Mouse (Mus musculus): Measurements from ENCODE around the gene Smim26. TPM values are rescaled to one million over a fixed set of nuclear protein-coding genes. Genes with fewer than 3 reads are reported as not detected.
"Not testable (repeated sequence)": the region's sequence is repeated elsewhere in the genome, so short reads cannot be mapped to it uniquely, and the experiment has no call there.

The Smim26 gene
- polyA plus RNA-seq, 1 experiment from 2014 or later = 33.1 TPM

DNA sequence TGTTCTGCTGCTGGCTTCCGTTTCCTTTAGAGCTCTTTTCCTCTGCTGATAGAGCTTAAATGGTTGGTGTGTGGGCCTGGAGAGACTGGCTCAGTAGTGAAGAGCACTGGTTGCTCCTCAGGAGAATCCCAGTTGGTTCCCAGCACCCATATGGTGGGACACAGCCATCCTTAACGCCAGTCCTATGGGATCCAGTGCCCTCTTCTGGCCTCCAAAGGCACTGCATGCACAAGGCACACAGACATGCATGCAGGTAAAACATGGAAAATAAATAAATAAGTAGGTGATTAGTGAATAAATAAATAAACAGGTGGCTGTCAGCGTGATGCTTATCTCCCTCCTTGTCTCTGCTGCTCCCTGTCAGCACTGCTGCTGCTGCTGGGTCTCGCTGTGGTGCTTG is 5.1 kb upstream of the Smim26 start:
- peaks cover 4% of the 10 kb centered on the region; the same call in 1 of the 2 replicates for H3K9me3 ChIP-seq (ENCODE audit: low read length)
- no peak overlapping the region for H3K4me2 ChIP-seq (replicated peaks; ENCODE audit: low read depth, low read length)
- no peak overlapping the region for H3K4me3 ChIP-seq (ENCODE audit: low read length)
- 83% methylated on average over 4 of the region's 4 CpGs for WGBS
- no peak overlapping the region for H3K9ac ChIP-seq (replicated peaks; ENCODE audit: low read length)
- H3K4me1 ChIP-seq (ENCODE audit: insufficient read depth, low read length) = no peaks in the 10 kb centered on the region
- no peaks in the 10 kb centered on the region for H3K27me3 ChIP-seq (ENCODE audit: insufficient read depth, low read length)
- no peak for ATAC-seq (ENCODE audit: low FRiP score, low TSS enrichment)
- no peak overlapping the region for H3K27ac ChIP-seq (ENCODE audit: low read length)
- peaks cover 54% of the 10 kb centered on the region for H3K36me3 ChIP-seq (ENCODE audit: insufficient read depth, low read length)

DNA sequence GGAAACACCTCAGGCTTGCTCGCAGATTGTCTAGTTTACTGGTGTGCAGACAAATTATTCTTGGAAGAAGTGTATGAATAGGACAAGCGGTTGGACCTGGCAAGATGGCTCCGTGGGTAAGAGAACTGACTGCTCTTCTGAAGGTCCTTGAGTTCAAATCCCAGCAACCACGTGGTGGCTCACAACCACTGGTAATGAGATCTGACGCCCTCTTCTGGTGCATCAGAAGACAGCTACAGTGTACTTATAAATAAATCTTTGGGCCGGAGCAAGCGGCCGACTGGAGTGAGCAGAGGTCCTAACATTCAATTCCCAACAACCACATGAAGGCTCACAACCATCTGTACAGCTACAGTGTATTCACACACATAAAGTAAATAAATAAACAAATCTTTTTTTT is 818 bp upstream of the Smim26 start:
- H3K4me1 ChIP-seq (ENCODE audit: insufficient read depth, low read length); H3K4me2 ChIP-seq (replicated peaks; ENCODE audit: low read depth, low read length); H3K9ac ChIP-seq (replicated peaks; ENCODE audit: low read length); ATAC-seq (ENCODE audit: low FRiP score, low TSS enrichment); H3K27me3 ChIP-seq (ENCODE audit: insufficient read depth, low read length); H3K27ac ChIP-seq (ENCODE audit: low read length); H3K4me3 ChIP-seq (ENCODE audit: low read length); H3K9me3 ChIP-seq (ENCODE audit: low read length): not testable (repeated sequence)
- peaks cover 19% of the 10 kb centered on the region for H3K36me3 ChIP-seq (ENCODE audit: insufficient read depth, low read length)
- 66% methylated on average over 8 of the region's 8 CpGs for WGBS

DNA sequence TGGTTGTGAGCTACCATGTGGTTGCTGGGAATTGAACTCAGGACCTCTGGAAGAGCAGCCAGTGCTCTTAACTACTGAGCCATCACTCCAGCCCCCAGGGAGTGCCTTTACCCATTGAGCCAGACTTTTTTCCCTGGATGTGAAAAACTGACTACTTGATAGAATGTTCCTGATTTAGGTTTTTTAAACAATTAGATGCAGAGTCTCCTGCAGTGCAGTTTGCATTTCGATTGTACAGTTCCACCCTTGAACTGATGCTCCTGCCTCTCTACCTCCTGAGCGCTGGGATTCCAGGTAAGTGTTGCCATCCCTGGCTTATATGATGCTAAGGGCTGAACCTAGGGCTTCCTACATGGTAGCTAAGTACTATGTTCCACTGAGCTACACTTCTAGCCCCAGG is 4.2 kb downstream of the Smim26 start:
- 0 out of 2 replicates have a peak, but pooled peaks cover 7% of the 10 kb centered on the region for H3K4me1 ChIP-seq (ENCODE audit: insufficient read depth, low read length)
- 76% methylated on average over 2 of the region's 2 CpGs for WGBS
- H3K4me3 ChIP-seq (ENCODE audit: low read length) = no peak overlapping the region
- no peak for ATAC-seq (ENCODE audit: low FRiP score, low TSS enrichment)
- H3K9me3 ChIP-seq (ENCODE audit: low read length) = no peaks in the 10 kb centered on the region
- H3K27me3 ChIP-seq (ENCODE audit: insufficient read depth, low read length) = no peaks in the 10 kb centered on the region
- H3K36me3 ChIP-seq (ENCODE audit: insufficient read depth, low read length) = peaks cover 5% of the 10 kb centered on the region; the same call in 1 of the 2 replicates
- H3K27ac ChIP-seq (ENCODE audit: low read length) = no peak overlapping the region
- no peak overlapping the region for H3K4me2 ChIP-seq (replicated peaks; ENCODE audit: low read depth, low read length)
- H3K9ac ChIP-seq (replicated peaks; ENCODE audit: low read length) = no peak overlapping the region

DNA sequence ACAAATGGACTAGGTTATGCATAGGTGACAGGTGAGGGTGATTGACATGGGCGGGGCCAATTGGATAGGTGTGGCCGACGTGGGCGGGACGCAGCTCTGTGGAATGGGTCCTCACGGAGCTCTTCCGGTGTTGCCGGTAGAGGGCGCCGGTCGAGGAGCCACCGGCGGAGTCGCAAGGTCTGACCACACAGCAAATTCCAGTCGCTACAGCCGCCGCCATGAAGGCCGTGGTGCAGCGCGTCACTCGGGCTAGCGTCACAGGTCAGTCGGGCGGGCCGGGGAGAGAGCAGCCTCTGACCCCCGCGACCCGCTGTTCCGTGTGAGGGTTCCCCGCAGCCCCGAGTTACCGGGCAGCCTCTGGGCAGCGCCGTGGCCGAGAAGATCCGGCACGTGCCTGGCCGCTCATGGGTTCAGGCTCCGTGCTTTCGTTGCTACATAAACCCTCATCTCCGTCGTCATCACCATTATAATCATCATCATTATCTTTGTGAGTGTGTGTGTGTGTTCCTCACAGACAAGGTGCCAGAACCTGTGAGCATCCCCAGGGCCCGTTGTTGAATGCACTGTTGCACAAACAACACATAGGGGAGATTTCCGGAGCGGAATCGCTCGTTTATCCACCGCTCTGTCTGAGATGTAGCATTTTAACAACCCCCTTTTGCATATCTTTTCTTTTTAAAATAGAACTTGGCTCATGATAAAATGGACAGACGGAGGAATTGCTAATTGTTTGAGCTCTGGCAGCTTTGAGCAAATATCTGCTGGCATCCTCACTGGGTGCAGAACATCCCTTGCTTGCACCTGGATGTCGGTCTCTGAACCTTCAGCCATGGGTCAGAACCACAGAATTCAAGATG is 6.2 kb downstream of the Smim26 start, which contains the start of gene Dtd1:
Gene Dtd1, plus strand, starts transcription at position 67 of the 857 bp plus-strand sequence.
- H3K27ac ChIP-seq (ENCODE audit: low read length) = no peak within 1 kb of the TSS
- 2% methylated on average over 43 of the region's 50 CpGs for WGBS

DNA sequence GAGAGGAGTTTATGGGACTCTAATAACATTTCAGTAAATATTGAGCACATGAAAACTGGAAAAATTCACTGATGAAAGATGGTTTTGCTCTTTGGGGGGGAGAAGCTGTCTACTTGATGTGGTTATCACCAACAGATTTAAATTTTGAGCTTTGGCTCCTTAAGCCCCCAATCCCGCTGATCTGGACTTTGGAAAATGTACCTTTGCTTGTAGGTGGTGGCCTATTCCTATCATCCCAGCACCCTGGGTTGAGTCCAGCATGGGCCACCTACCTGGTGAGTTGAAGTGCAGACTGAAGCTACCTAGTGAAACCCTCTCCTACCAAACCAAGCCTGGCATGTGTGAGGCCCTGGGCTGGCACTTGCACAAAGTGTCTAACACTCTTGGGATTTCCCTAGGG is 7.7 kb downstream of the Smim26 start:
- no peak overlapping the region for H3K4me2 ChIP-seq (replicated peaks; ENCODE audit: low read depth, low read length)
- H3K4me3 ChIP-seq (ENCODE audit: low read length) = no peak overlapping the region
- no peak overlapping the region for H3K9ac ChIP-seq (replicated peaks; ENCODE audit: low read length)
- 94% methylated on average over 1 of the region's 1 CpGs for WGBS
- no peaks in the 10 kb centered on the region for H3K27me3 ChIP-seq (ENCODE audit: insufficient read depth, low read length)
- ATAC-seq (ENCODE audit: low FRiP score, low TSS enrichment) = no peak
- 0 out of 2 replicates have a peak, but pooled peaks cover 7% of the 10 kb centered on the region for H3K4me1 ChIP-seq (ENCODE audit: insufficient read depth, low read length)
- H3K27ac ChIP-seq (ENCODE audit: low read length) = no peak overlapping the region
- no peaks in the 10 kb centered on the region for H3K9me3 ChIP-seq (ENCODE audit: low read length)
- H3K36me3 ChIP-seq (ENCODE audit: insufficient read depth, low read length) = no peaks in the 10 kb centered on the region

More for the DNA sequence above, 6.2 kb downstream of the Smim26 start, which contains the start of gene Dtd1:
- peak; percentile 96 for ATAC-seq (ENCODE audit: low FRiP score, low TSS enrichment)
- no peaks in the 10 kb centered on the region for H3K27me3 ChIP-seq (ENCODE audit: insufficient read depth, low read length)
- H3K36me3 ChIP-seq (ENCODE audit: insufficient read depth, low read length) = peaks cover 5% of the 10 kb centered on the region; the same call in 1 of the 2 replicates
- H3K4me1 ChIP-seq (ENCODE audit: insufficient read depth, low read length) = 0 out of 2 replicates have a peak, but pooled peaks cover 7% of the 10 kb centered on the region
- H3K9me3 ChIP-seq (ENCODE audit: low read length) = no peaks in the 10 kb centered on the region
- peak within 1 kb of the TSS; percentile 82 for H3K4me2 ChIP-seq (replicated peaks; ENCODE audit: low read depth, low read length)
- H3K4me3 ChIP-seq (ENCODE audit: low read length) = peak within 1 kb of the TSS; percentile 76
- peak within 1 kb of the TSS; percentile 89 for H3K9ac ChIP-seq (replicated peaks; ENCODE audit: low read length)

DNA sequence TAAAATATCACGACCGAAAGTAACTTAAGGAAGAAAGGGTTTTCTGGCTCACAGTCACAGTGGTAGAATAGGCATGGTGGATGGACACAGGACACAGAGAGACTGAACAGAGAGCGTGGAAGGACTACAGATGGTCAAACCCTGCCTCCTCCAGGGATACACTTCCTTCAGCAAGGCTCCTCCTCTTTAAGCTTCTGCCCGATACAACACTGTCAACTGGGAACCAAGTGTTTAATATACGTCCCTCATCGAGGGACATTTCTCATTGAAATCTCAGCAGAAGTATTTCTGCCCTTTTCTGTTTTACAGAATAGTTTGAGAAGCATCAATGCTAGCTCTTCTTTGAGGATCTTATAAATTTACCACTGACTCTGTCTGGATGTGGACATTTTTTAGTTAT is 20.1 kb downstream of the Smim26 start:
- 89% methylated on average over 6 of the region's 6 CpGs for WGBS
- Histone ChIP-seq H3K4me1 (ENCODE audit: insufficient read depth, low read length) (no peaks in the 10 kb centered on the region), H3K4me3 (ENCODE audit: low read length) (no peak overlapping the region), H3K27me3 (ENCODE audit: insufficient read depth, low read length) (no peaks in the 10 kb centered on the region), H3K27ac (ENCODE audit: low read length) (no peak overlapping the region), H3K9me3 (ENCODE audit: low read length) (no peaks in the 10 kb centered on the region; the same call in 1 of the 2 replicates), H3K4me2 (replicated peaks; ENCODE audit: low read depth, low read length) (no peak overlapping the region), H3K9ac (replicated peaks; ENCODE audit: low read length) (no peak overlapping the region), H3K36me3 (ENCODE audit: insufficient read depth, low read length) (no peaks in the 10 kb centered on the region)
- ATAC-seq (ENCODE audit: low FRiP score, low TSS enrichment) = no peak

DNA sequence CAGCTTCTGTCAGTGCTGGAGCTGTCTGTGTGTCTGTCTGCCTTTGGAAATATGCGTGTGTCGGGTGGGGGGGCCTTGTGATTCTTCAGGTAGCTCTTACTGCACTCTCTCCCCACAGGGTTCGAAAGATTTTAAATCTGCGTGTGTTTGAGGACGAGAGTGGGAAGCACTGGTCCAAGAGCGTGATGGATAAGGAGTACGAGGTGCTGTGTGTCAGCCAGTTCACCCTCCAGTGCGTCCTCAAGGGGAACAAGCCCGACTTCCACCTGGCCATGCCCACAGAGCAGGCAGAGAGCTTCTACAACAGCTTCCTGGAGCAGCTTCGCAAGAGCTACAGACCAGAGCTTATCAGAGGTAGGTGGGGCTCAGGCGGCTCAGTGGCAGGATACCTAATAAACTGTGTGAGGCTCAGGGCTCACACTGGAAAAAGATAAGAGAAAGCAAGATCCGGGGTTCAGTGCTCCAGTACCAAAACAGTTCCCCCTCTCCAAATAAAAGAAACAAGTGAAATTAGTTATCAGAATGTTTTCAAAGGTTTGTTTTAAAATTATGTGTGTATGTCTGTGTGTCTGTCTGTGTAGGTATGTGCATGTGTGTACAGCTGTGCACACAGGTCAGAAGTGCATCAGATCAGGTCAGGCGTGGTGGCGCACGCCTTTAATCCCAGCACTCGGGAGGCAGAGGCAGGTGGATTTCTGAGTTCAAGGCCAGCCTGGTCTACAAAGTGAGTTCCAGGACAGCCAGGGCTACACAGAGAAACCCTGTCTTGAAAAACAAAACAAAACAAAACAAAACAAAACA is 23.4 kb downstream of the Smim26 start:
- 0 out of 2 replicates have a peak, but pooled peaks cover 3% of the 10 kb centered on the region for H3K4me1 ChIP-seq (ENCODE audit: insufficient read depth, low read length)
- no peaks in the 10 kb centered on the region for H3K27me3 ChIP-seq (ENCODE audit: insufficient read depth, low read length)
- 87% methylated on average over 16 of the region's 16 CpGs for WGBS
- H3K4me2 ChIP-seq (replicated peaks; ENCODE audit: low read depth, low read length) = no peak overlapping the region
- H3K27ac ChIP-seq (ENCODE audit: low read length) = no peak overlapping the region
- H3K9ac ChIP-seq (replicated peaks; ENCODE audit: low read length) = no peak overlapping the region
- H3K4me3 ChIP-seq (ENCODE audit: low read length) = no peak overlapping the region
- H3K9me3 ChIP-seq (ENCODE audit: low read length) = no peaks in the 10 kb centered on the region
- no peaks in the 10 kb centered on the region for H3K36me3 ChIP-seq (ENCODE audit: insufficient read depth, low read length)
- ATAC-seq (ENCODE audit: low FRiP score, low TSS enrichment) = no peak

DNA sequence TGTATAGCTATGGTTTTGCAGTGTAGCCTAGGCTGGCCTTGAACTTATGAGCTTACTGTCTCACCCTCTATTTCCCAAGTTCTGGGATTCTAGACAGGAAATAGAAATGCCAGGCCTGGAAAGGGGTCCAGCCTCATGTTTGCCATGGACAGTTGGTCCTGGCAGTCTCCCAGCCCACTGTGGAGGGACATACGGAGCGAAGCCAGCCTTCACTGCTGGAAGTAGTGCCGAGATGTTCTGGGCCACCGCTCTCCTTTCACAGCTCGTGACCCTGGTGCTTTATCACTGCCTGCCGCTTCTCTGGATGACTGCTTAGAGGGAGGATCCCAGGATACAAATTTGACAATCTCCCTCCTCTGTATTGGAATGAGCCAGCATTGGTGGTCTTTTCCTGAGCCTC is 27.6 kb downstream of the Smim26 start:
- WGBS = 43% methylated on average over 6 of the region's 6 CpGs
- no peak overlapping the region for H3K4me2 ChIP-seq (replicated peaks; ENCODE audit: low read depth, low read length)
- no peak overlapping the region for H3K4me3 ChIP-seq (ENCODE audit: low read length)
- H3K9ac ChIP-seq (replicated peaks; ENCODE audit: low read length) = no peak overlapping the region
- H3K36me3 ChIP-seq (ENCODE audit: insufficient read depth, low read length) = no peaks in the 10 kb centered on the region; the same call in 1 of the 2 replicates
- H3K4me1 ChIP-seq (ENCODE audit: insufficient read depth, low read length) = 0 out of 2 replicates have a peak, but pooled peaks cover 3% of the 10 kb centered on the region
- peaks cover 2% of the 10 kb centered on the region; the same call in 1 of the 2 replicates for H3K9me3 ChIP-seq (ENCODE audit: low read length)
- peak; percentile 59; the same call in 1 of the 2 replicates for ATAC-seq (ENCODE audit: low FRiP score, low TSS enrichment)
- no peaks in the 10 kb centered on the region for H3K27me3 ChIP-seq (ENCODE audit: insufficient read depth, low read length)
- no peak overlapping the region for H3K27ac ChIP-seq (ENCODE audit: low read length)

DNA sequence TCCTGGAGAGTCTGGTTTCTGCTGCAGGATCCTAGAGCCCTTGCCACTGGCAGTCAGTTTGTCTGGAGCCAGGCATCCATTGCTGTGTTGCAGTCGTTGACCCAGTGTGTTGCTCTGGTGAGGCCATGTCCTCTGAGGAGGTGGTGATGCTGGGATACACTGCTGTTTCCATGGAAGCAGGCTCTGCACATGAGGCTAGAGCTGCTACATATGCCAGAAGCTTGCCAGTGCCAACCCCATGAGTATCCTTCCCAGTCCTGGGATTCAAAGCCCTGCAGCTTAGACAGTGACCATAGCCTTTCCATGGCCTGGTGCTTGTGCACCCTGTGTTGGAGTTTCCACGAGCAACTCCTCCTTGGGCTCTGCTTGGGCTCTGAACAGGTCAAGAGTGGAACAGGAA is 39.7 kb downstream of the Smim26 start:
- Histone ChIP-seq H3K27me3 (ENCODE audit: insufficient read depth, low read length) (no peaks in the 10 kb centered on the region), H3K36me3 (ENCODE audit: insufficient read depth, low read length) (peaks cover 6% of the 10 kb centered on the region), H3K4me2 (replicated peaks; ENCODE audit: low read depth, low read length) (no peak overlapping the region), H3K9me3 (ENCODE audit: low read length) (peaks cover 4% of the 10 kb centered on the region; the same call in 1 of the 2 replicates), H3K4me3 (ENCODE audit: low read length) (no peak overlapping the region), H3K4me1 (ENCODE audit: insufficient read depth, low read length) (no peaks in the 10 kb centered on the region), H3K27ac (ENCODE audit: low read length) (no peak overlapping the region), H3K9ac (replicated peaks; ENCODE audit: low read length) (no peak overlapping the region)
- no peak for ATAC-seq (ENCODE audit: low FRiP score, low TSS enrichment)
- WGBS = 89% methylated on average over 2 of the region's 2 CpGs

Data from kidney, embryonic 16.5 days (tissue).